ENCODE assay signal across 8 mouse cellular contexts in the genomic region with DNA sequence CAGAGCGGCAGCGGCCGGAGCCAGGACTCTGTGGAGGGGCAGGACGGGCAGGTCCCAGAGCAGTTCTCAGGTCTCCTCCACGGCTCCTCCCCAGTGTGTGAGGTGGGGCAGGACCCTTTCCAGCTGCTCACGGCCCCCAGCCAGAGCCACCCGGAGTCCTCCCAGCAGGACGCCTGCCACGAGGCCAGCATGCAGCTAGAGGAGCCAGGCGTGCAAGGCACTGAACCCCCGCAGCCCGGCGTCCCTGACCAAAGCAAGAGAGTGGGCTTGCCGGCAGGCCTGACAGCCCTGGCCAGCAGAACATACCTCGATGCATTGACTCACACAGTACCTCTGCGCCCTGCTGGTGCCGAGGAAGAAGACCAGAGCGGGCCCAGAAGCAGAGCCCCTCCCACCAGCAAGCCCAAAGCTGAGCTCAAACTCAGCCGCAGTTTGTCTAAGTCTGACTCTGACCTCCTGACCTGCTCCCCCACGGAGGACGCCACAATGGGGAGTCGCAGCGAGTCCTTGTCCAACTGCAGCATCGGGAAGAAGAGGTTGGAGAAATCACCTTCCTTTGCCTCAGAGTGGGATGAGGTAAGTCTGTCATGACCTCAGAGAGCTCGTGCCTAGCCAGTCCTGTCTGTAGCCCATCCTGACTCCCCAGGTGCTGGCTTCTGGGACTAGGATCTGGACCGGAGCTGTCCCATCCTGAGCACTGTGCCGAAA.
DNase-seq lines count a peak whose midpoint lies in the region; ATAC-seq lines count a peak whose summit lies in the region.

No protein-coding gene starts in this region.

- peaks cover 16% of the 10 kb centered on the region for H3K4me1 ChIP-seq in forebrain, embryonic 11.5 days (replicated peaks; ENCODE audit: control insufficient read depth, insufficient read depth, low read length)
- peaks cover 70% of the 10 kb centered on the region for H3K4me1 ChIP-seq in liver, embryonic 12.5 days

- H3K4me2 ChIP-seq in forebrain, embryonic 11.5 days (ENCODE audit: low read depth, low read length, severe bottlenecking): 0 out of 2 replicates have a peak overlapping the region, but pooled peaks have one; percentile 11
- H3K4me2 ChIP-seq in liver, embryonic 12.5 days: peak overlapping the region; percentile 69

- no peaks in the 10 kb centered on the region for H3K27me3 ChIP-seq in forebrain, embryonic 11.5 days (ENCODE audit: control insufficient read depth, insufficient read depth, low read length)
- H3K27me3 ChIP-seq in liver, embryonic 12.5 days (replicated peaks): peaks cover 6% of the 10 kb centered on the region; the same call in 1 of the 2 replicates

- peak; percentile 37 for DNase-seq in adrenal gland, postnatal 10 days
- no peak for DNase-seq in adrenal gland, adult 8-10 months
- DNase-seq in forebrain, embryonic 11.5 days (ENCODE audit: low spot score): no peak
- DNase-seq in heart, postnatal 36 days: peak; percentile 61 to 74
- DNase-seq in naive thymus-derived CD4-positive, alpha-beta T cell, adult 2 months (ENCODE audit: low read depth): peak; percentile 61
- no peak for DNase-seq in adipocyte (ENCODE audit: low spot score)
- DNase-seq in Muller cell, postnatal 12 days (ENCODE audit: inconsistent ontology term): no peak

- H3K4me3 ChIP-seq in forebrain, embryonic 11.5 days (ENCODE audit: low read depth, low read length): no peak overlapping the region
- peak overlapping the region; percentile 46 for H3K4me3 ChIP-seq in liver, embryonic 12.5 days

- intact Hi-C loops in heart, postnatal 36 days (cut with DNase I): loop anchor here (1.0 to 5.0 kb wide), 2 partner anchors 21 to 39 kb away; no protein-coding TSS in a partner anchor

- 29% methylated on average over 27 of the region's 27 CpGs for WGBS in forebrain, embryonic 11.5 days
- 14% methylated on average over 27 of the region's 27 CpGs for WGBS in liver, embryonic 12.5 days (ENCODE audit: insufficient replicate concordance)

- peak overlapping the region; percentile 37; the same call in 1 of the 2 replicates for H3K9ac ChIP-seq in forebrain, embryonic 11.5 days (ENCODE audit: low read length)
- peak overlapping the region; percentile 59 for H3K9ac ChIP-seq in liver, embryonic 12.5 days

- no peaks in the 10 kb centered on the region; the same call in 1 of the 2 replicates for H3K36me3 ChIP-seq in forebrain, embryonic 11.5 days (ENCODE audit: control insufficient read depth, insufficient read depth, low read length)
- H3K36me3 ChIP-seq in liver, embryonic 12.5 days: peaks cover 27% of the 10 kb centered on the region

- H3K27ac ChIP-seq in forebrain, embryonic 11.5 days (ENCODE audit: low read depth, low read length): peak overlapping the region; percentile 50
- peak overlapping the region; percentile 79 for H3K27ac ChIP-seq in liver, embryonic 12.5 days

- no peaks in the 10 kb centered on the region for H3K9me3 ChIP-seq in forebrain, embryonic 11.5 days (ENCODE audit: control insufficient read depth, low read length)
- H3K9me3 ChIP-seq in liver, embryonic 12.5 days (replicated peaks): no peaks in the 10 kb centered on the region

- no peak for ATAC-seq in forebrain, embryonic 11.5 days (replicated peaks; ENCODE audit: low FRiP score)
- ATAC-seq in liver, embryonic 12.5 days: peak; percentile 38; the same call in 1 of the 2 replicates

Comparison
In these comparisons a context has a peak if more than half of its experiments do, and no peak if none do; other contexts are left out.
1. DNase-seq: peak in adrenal gland, postnatal 10 days (single experiment), heart, postnatal 36 days (2 of 2) and naive thymus-derived CD4-positive, alpha-beta T cell, adult 2 months (single experiment); none in adrenal gland, adult 8-10 months (single experiment), forebrain, embryonic 11.5 days (single experiment), adipocyte (single experiment) and Muller cell, postnatal 12 days (single experiment).